Mouse (Mus musculus): ENCODE data around the gene Podxl2.

Podxl2 gene

GRCm38 (mm10) chr6:88874868-88875508, at the start of gene Podxl2:
TSS of gene Podxl2 (minus strand) at chr6:88875044.
- peak; percentile 62 to 65 for DNase-seq (ENCODE audit: low spot score in 2 of 2)

GRCm38 (mm10) chr6:88918802-88919201, 44.0 kb upstream of the Podxl2 start:
- DNase-seq (ENCODE audit: low spot score in 2 of 2) = no peak

GRCm38 (mm10) chr6:88916153-88916552, 41.3 kb upstream of the Podxl2 start:
- peak in 1 of 2 experiments; percentile 52 for DNase-seq (ENCODE audit: low spot score in 2 of 2)

- DNase-seq (ENCODE audit: low spot score in 2 of 2) = no peak
Observed at GRCm38 (mm10) chr6:88915510-88915909, 40.7 kb upstream of the Podxl2 start.

GRCm38 (mm10) chr6:88914799-88915198, 40.0 kb upstream of the Podxl2 start:
- DNase-seq (ENCODE audit: low spot score in 2 of 2) = no peak

GRCm38 (mm10) chr6:88913440-88913839, 38.6 kb upstream of the Podxl2 start:
- no peak for DNase-seq (ENCODE audit: low spot score in 2 of 2)

GRCm38 (mm10) chr6:88913022-88913421, 38.2 kb upstream of the Podxl2 start:
- DNase-seq (ENCODE audit: low spot score in 2 of 2) = no peak

- no peak for DNase-seq (ENCODE audit: low spot score in 2 of 2)
Observed at GRCm38 (mm10) chr6:88909151-88909550, 34.3 kb upstream of the Podxl2 start.

- peak in 1 of 2 experiments; percentile 49 for DNase-seq (ENCODE audit: low spot score in 2 of 2)
Observed at GRCm38 (mm10) chr6:88906369-88907108, 31.7 kb upstream of the Podxl2 start.

- no peak for DNase-seq (ENCODE audit: low spot score in 2 of 2)
Observed at GRCm38 (mm10) chr6:88905042-88905441, 30.2 kb upstream of the Podxl2 start.

GRCm38 (mm10) chr6:88904456-88904974, 29.7 kb upstream of the Podxl2 start:
- DNase-seq (ENCODE audit: low spot score in 2 of 2) = no peak

GRCm38 (mm10) chr6:88903708-88904107, 28.9 kb upstream of the Podxl2 start:
- no peak for DNase-seq (ENCODE audit: low spot score in 2 of 2)

- DNase-seq (ENCODE audit: low spot score in 2 of 2) = peak; percentile 83 to 88
Observed at GRCm38 (mm10) chr6:88901947-88902820, 27.3 kb upstream of the Podxl2 start, which contains the start of gene Tpra1. TSS of gene Tpra1 (plus strand) at chr6:88902251.

- no peak for DNase-seq (ENCODE audit: low spot score in 2 of 2)
Observed at GRCm38 (mm10) chr6:88901471-88901870, 26.6 kb upstream of the Podxl2 start.

- DNase-seq (ENCODE audit: low spot score in 2 of 2) = no peak
Observed at GRCm38 (mm10) chr6:88899628-88900027, 24.8 kb upstream of the Podxl2 start.

- DNase-seq (ENCODE audit: low spot score in 2 of 2) = no peak
Observed at GRCm38 (mm10) chr6:88899086-88899485, 24.2 kb upstream of the Podxl2 start.

- DNase-seq (ENCODE audit: low spot score in 2 of 2) = peak; percentile 65 to 85
Observed at GRCm38 (mm10) chr6:88898534-88899048, 23.7 kb upstream of the Podxl2 start, which contains the start of gene Mcm2. TSS of gene Mcm2 (minus strand) at chr6:88898780.

GRCm38 (mm10) chr6:88897246-88897645, 22.4 kb upstream of the Podxl2 start:
- DNase-seq (ENCODE audit: low spot score in 2 of 2) = no peak

GRCm38 (mm10) chr6:88895943-88896342, 21.1 kb upstream of the Podxl2 start:
- no peak for DNase-seq (ENCODE audit: low spot score in 2 of 2)

- peak in 1 of 2 experiments; percentile 57 for DNase-seq (ENCODE audit: low spot score in 2 of 2)
Observed at GRCm38 (mm10) chr6:88893559-88893958, 18.7 kb upstream of the Podxl2 start.

- DNase-seq (ENCODE audit: low spot score in 2 of 2) = no peak
Observed at GRCm38 (mm10) chr6:88890832-88891231, 16.0 kb upstream of the Podxl2 start.
